Mouse (Mus musculus) left cerebral cortex, postnatal 36 days (tissue): ENCODE data around the gene Ankub1. TPM values are rescaled to one million over a fixed set of nuclear protein-coding genes. Genes with fewer than 3 reads are reported as not detected.

Source experiments
- DNase-seq, 2 experiments: peaks; one replicate each; pipeline ENCODE4 v3.0.0; 2021 to 2022; ENCODE audit warnings: low spot score in 2 of 2, mixed read lengths in 1 of 2
- intact Hi-C: fragments of 180-260 bp; cut with DNase I; formaldehyde crosslinking; loops from one replicate; pipeline ENCODE4 v1.15.1; 2025
- total RNA-seq, 2 experiments: library from RNA; stranded (reverse); gene quantifications; 2 replicates each; pipeline ENCODE4 v1.2.3; 2021

Ankub1 gene
- total RNA-seq: 1 to 10 TPM in 1 of 2 experiments, under 1 TPM in 1; 0.99 to 1.2 TPM

DNA sequence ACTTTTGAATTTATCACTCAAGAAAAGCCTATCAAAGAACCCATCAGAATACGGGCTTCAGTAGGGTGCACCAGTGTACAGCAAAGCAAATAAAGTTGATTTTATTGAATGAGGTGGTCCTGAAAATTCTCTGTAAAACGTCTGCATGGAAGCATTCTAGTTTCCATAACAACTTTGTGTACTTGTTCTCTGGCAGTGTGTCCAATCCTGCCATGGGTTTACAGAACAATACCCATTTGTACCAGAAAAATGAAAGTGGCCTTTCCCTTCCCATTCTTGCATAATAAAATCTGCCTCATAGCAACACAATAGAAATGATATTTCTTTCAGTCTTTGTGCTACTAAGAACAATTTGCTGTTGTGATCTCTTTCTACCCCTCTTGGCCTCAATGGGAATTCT lies at the start of gene Ankub1:
TSS of gene Ankub1 (minus strand) at position 81 of the 400 bp plus-strand sequence.
- intact Hi-C loops: no loop called here
- no peak for DNase-seq

DNA sequence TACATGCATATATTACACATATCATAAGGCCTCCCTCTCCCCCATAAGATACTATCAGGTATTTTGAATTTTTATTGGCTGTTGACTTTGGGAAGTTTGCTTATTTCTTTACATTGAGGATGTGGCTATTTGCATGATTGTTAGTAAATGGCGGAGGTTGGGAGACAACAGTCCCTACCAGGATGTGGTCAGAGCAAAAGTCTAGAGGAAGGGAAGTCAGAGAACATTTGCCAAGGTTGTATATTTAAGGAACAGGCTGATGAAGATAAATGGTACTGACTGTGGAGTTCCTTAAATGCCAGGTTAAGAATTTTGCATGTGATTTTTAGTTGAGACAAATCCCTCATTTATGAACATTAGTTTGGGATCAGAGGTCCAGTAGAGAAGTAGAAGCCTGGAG lies 47.2 kb upstream of the Ankub1 start:
- intact Hi-C loops: loop anchor here (5.0 kb wide), 1 partner anchor 73 kb away; no protein-coding TSS in a partner anchor
- no peak for DNase-seq

DNA sequence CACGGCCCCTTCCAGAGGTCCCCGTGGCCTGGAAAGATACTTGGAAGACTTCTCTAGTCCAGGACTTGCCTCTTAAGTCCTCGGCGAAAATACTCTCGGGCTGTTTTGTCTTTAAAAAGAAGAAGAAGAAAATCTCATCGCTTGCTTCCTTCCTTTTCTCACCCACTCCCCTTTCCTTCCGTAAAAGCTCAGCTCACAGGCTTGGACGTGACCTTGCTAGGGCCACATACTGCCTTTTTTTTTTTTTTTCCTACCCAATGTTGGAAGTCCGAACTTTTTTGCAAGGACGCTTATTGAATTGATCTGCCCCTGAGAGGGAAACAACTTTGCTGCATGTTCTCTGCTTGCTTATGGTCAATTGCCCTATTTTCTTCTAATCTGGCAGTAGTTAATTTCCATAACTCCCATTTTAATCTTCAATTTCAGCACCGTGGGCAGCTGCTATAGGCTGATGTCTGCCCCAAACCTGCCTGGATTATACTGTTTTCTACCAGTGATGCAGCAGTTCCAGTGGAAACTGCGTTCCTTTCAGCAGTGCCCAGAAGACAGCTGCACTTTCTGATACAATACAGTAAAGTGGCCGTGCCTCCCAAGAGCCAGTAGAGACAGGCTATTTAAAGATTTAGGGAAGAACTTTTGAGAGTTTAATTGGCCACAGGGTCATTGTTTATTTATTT lies 44.0 kb upstream of the Ankub1 start:
- intact Hi-C loops: loop anchor here (5.0 kb wide), 1 partner anchor 69 kb away; no protein-coding TSS in a partner anchor
- DNase-seq: no peak

DNA sequence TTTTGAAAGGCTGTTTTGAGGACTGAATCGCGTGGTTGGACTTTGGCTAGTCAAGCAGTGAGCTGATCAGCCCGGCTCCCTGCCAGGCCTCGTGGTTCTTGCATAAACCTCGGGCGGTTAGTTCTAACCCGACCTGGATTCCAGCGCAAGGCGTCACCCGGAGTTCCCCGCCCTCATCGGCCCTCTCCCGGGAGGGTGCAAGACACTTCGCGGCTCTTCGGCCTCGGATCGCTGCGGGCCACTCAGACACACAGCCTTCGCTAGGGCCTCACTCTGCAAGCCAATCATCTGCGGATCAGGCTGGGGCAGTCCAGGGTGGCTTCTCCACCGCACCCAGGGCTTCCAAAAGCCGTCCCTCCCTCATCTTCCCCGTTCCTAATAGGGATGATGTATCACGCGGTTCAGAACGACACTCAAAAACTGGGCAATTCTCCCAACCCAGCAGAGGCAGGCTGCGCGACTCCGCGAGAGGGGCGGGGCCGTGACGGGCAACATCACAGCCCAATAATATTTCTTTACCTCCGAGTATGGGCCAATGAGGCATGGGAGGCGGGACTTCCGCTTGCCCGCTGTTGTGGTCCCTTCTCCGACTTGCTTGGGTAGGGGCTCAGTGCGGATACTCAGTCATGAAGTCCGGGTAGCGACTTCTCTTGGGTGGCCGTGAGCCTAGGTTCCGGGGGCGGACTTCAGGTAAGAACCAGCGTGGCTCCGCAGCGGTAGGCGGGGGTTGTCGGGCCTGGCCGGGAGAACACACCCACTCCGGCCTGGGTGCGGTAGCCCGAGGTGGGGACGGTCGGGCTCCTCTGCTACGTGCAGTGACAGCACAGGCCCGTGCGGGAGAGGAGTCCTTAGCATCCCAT lies 43.1 kb upstream of the Ankub1 start, which contains the start of gene Rnf13:
TSS of gene Rnf13 (plus strand) at position 552 of the 860 bp plus-strand sequence.
- intact Hi-C loops: loop anchor here (5.0 kb wide), 1 partner anchor 68 kb away; no protein-coding TSS in a partner anchor
- peak; percentile 98 for DNase-seq

DNA sequence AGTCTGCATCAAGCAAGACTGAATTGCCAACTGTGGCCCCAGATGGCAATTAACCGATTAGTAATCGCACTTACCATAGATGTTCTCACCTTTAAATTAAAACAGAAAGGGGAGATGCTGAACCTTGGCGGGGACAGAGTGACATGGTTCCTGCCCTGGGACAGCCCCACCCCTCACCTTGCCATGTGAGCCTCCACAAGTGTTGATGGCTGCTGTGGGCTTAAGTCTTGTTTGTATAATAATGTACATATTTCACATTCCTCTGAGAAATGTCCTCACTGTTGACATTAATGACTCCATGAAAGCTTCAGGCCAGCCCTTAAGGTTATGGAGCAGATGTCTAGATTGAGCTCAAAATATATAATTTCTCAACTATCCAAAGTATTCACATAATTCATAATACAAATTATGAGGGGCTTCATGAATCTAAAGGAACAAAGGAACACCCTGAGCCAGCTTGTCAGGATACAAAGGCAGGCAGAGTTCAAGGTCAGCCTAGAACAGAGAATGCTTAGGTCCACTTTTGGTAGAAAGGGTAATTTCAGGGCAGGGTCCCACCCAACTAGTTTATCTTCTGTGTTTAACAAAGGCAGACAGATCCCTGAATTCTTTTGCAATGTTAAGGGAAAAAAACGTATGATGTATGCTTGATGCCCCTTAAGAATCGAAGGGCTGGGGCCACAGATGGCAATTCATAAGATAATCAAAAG lies 39.8 kb upstream of the Ankub1 start:
- intact Hi-C loops: no loop called here

DNA sequence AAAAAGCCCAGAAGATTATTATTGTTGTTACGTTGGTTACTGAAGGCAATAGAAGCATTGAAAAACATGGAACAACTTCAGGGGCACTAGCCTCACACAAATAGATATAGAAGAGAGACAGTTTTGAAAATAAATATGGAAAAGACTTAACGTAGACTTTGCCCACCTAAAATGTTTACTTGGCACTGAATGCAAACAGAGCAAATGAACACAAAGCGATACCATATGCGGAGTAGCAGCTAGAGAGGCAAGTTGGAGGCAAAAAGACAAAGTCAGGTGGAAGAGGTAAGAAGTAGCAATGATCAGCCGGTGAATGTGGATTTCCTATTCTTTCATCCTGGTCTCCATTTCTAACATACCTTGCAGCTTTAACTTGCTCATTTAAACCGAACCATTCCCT lies 21.6 kb upstream of the Ankub1 start:
- intact Hi-C loops: no loop called here
- no peak for DNase-seq

More for the DNA sequence above, 39.8 kb upstream of the Ankub1 start:
- no peak for DNase-seq

DNA sequence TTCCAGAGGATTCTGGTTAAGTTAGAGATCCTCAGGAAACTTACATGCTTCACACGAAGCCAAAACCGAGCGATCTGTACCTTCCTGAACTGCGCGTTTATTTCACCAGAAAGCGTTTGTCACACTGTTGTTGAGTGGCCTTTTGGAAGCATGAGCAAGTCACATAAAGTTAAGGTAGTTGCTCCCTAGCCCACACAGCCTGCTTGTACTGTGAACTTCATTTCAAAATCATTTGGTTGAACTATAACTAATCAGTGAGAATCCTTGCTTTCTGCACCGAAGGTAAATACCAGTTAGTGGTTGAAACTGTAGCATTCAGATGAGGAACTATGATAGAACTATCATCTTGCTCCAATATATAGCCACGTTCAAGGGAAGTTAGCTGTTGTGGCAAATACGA lies 4.2 kb upstream of the Ankub1 start:
- DNase-seq: no peak
- intact Hi-C loops: no loop called here

DNA sequence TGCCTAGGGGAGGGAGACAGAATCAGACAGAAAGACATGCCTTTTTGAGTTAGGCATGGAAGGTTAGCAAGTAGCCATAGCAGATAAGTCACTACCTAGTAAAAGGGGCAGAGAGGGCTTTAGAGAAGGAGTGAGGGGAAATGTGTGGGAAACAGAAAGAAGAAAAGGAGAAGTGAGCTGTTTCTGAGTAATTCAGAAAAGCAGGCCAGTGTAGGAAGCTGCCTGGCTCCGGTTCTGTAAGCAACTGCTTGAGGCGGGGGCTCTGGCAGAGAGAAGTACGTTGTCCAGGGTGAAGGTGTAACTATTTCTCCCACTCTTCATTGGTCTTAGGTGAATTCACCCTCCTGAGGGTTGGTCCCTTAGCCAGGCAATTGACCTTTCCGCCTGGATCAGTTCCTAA lies 3.6 kb upstream of the Ankub1 start:
- intact Hi-C loops: no loop called here
- DNase-seq: no peak

DNA sequence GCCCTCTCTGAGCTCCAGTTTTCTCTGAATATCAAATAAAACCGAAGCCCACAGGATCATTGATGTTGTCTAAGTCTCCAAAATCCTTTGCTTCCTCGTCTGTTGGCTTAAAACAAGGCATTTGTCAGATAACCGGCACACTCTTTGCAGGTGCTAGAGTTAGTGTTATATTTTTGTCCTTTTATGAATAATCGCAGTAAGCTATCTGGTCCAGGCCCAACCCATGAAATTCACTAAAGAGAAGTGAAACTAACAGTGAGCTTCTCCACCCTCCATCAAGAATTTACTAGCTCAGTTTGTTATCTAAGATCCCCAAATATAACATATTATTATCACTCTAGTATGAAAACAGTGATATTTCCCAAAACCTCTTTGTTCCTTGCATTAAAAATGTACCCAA lies 827 bp downstream of the Ankub1 start:
- intact Hi-C loops: no loop called here
- no peak for DNase-seq

DNA sequence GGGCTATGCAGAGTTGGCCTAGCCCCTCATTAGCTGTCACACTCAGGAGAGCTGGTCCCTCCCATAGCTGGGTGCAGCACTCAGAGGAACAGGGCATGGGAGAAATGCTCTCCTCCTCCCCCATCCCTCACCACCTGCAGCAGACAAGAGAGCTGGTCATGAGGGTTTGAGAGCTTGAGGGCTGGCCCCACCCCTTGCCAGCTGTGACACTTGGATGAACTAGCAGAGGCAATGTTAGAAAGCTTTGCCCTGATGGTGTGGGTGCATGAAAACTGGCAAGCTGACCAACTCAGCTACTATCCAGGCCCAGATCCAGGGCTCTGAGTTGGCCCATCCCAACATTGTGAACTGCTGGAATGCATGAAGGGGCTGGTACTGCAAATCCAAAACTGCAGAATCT lies 14.8 kb downstream of the Ankub1 start:
- intact Hi-C loops: no loop called here
- no peak for DNase-seq

DNA sequence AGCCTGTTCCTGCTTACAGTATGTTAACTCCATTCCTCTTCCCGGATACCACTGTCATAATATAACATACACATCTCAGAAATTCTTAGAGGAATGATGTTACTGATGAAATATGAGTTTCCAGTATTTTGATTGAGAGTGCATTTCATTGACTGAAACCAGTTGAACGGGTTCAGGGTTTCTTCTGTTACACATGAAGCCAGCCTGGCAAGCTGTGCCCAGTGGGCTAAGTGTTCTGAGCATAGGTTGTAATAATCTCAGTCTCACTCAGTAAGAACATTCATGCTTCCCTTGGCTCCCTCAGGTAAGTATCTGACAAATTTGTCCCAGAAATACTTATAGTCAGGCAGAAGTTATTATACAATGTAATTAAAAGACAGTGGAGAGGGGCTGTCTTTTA lies 18.5 kb downstream of the Ankub1 start:
- DNase-seq: no peak
- intact Hi-C loops: no loop called here

DNA sequence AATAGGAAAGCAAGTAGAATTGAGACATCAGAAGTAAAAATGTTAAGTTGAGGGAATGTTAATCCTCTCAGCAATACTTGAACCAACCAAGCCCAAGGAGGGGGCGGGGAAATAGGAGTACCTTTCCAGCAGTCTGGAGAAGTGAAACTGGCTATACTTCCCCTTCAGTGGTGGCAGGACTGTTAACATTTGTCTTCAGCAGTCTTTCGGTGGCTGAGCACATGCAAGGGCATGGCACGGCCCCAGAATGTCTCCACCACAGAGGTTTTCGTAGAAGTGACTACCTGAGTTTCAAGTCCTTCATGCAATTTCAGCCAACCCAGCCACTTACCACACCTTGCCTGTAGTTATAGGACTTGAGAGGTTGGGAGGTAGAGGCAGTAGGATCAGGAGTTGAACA lies 19.0 kb downstream of the Ankub1 start:
- intact Hi-C loops: no loop called here
- no peak for DNase-seq

DNA sequence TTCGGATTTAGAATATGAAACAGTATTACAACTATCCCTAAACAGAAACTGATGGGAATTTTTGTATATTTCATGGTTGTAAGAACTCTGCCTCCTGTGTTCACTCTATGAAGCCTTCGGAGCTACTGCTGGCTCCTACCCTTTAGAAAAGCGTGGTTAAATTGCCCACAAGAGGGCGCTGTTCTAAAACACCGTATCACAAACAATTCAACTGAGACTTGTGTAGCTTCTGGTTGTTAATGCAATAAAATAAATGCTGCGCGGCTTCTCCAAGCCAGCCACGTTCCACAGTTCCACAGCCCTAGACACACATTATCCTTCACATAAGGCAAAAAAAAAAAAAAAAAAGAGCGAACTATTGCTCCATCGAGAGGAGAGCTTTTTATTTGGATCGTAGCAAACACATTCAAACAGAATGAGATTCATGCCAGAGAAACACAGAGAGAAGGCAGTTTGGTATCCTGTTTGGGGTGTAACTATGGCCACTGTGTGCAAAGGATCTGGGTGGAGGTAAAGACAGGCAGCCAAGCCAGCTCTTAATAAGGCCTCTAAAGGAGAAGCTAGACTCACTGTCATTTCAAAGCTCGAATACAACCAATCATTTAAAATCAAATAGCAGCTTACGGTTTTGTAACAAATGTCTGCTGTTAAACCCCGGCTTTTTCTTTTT lies 25.4 kb downstream of the Ankub1 start:
- intact Hi-C loops: loop anchor here (2.0 to 5.0 kb wide), 2 partner anchors 70 to 148 kb away; partner anchors contain the start of gene Rnf13
- peak; percentile 64 to 72 for DNase-seq

DNA sequence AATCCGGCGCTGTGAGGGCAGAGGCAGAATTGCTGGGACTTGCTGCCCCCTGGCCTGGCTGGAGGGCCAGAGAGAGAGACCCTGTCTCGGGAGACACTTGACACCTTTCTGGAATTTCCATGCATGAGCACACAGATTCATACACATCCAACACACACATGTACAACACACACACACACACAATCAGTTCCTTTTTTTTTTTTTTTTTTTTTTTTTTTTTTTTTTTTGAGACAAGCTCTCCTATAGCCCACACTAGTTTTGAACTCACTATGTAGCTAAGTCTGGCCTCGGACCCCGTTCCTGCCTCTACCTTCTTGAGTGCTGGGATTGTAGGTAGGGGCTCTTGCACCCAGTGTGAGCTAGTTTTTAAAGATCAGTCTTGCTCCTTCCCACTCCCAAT lies 26.7 kb downstream of the Ankub1 start:
- intact Hi-C loops: loop anchor here (2.0 to 5.0 kb wide), 2 partner anchors 71 to 149 kb away; partner anchors contain the start of gene Rnf13
- DNase-seq: no peak

DNA sequence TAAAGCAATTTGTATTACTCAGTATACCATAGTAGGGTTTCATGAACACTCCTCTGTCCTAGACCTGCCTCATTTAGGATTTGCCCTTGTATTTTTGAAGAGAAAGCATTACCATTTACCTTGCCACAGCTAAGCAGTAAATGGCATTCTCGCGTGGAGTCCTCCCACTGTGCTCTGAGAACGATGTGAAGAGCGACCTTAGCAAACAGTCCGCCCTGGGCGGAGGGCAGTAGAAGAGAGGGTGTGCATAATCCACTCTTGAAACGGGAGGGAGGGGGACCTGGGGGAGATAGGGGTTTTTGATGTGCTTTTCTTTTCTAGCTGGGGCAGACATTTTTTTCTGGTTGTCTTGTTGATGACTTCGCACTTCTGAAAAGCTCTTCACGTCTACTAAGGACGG lies 27.9 kb downstream of the Ankub1 start:
- no peak for DNase-seq
- intact Hi-C loops: loop anchor here (1.0 to 5.0 kb wide), 2 partner anchors 73 to 458 kb away; partner anchors contain the start of gene Rnf13

DNA sequence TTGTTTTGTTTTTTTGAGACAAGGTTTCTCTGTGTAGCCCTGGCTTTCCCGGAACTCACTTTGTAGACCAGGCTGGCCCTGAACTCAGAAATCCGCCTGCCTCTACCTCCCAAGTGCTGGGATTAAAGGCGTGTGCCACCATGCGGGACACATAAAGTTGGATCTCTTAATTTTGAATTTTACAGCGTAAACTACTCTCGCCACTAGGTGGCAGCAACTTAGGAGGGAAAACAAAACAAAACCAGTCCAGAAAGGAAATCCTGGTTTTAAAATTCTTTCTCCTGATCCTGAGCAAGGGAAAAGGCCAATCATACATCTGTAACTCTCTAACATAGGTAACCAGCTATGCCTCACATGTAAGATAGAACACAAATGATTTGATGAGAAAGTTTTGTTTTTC lies 28.9 kb downstream of the Ankub1 start:
- peak in 1 of 2 experiments; percentile 11 for DNase-seq
- intact Hi-C loops: loop anchor here (1.0 kb wide), 1 partner anchor 459 kb away; no protein-coding TSS in a partner anchor

DNA sequence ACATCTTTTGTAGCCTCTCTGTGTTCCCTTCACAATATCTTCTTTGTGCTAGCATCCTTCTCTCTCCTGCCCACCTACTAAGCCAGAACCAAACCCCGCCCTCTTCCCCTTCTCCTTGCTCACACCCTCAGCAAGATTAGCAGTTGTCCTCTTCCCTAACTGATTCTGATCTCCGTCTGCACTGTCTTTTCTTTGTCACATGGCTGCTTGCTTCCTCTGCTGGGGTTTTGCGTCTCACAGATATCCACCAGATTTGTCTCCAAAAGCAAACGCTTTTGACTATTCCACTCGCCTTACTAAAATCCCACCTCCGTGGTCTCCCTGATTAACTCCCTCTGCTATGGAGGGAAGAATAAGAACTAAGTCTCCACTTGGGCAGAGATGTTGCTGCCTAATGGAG lies 34.0 kb downstream of the Ankub1 start:
- intact Hi-C loops: no loop called here
- no peak for DNase-seq

DNA sequence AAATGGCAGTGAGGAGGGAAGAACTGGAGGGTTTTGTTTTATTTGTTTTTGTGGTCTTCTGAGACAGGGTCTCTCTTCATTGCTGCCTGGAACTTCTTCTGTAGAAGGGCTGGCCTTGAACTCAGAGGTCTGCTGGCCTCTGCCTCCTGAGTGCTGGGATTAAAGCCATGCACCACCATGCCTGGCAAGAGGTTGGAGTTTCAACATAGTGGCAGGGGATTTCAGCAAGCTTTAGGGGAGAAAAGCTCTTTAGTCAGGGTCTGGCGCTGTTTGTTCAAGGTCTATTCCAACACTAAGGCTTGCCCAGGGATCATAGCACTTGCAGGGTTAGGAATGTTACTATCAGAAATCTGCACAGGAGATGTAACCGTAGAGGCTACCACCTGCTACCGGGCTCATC lies 39.0 kb downstream of the Ankub1 start:
- intact Hi-C loops: no loop called here
- no peak for DNase-seq

DNA sequence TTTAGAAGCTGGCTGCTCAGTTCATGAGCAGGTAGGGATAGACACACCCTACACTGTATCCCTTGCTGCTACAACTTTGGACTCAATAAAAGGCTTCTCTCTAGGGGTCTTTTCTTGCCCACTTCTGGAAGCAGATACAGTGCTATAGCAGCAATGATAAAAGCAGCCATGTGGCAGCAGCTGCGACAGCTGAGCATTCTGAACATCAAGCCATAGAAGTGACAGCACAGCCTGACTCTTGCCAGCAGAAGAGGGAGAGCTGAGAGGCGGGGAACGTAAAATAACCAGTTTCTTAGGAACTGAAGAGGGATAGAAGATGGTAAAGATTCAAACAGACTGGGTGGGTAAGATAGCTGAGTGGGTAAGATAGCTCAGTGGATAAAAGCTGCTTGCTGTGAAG lies 40.1 kb downstream of the Ankub1 start:
- DNase-seq: no peak
- intact Hi-C loops: no loop called here
